Comparison of ENCODE assay signal across 15 mouse cellular contexts in the genomic region with DNA sequence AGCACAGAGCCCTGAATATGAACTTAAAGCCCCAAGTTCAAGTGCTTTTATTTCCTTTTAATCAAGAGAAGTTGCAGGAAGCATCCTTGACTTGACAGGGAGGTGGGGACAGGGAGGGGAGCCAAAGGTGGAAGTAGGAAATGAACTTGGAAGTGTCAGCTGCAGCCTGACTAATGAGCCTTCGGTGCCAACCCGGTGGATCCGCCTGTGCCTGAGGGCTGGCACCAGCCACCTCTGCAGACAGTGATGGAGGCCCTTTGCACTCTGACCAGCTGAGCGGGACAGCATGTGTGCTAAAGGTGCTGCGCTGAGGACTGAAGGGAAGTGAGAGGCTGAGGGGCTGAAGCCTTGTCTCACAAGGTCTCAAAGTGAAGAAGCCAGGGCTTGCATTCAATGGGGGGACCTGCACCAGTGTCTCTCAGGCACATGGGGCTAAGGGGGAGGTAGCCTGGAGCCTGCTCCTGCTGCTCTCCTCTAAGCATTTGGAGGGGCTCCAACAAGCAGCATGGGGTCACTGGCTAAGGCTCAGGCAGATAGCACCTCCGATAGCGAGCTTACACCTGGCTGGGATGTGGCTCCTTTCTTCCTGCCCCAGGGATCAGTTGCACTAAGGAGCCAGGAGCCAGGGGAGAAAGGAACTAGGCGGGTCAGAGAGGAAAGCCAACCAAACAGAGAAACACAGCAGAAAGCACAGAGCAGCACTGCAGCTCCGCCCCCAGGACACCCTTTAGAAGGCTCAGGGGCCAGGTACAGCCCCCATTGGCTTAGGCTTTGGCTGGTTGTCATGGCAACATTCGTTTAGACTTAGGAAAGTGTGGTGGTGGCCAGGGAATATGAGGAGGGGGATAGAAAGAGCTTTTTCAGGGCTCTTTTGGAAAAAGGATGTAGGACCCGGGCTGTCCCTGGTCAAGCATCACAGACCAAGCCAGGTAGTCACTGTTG. TPM values are rescaled to one million over a fixed set of nuclear protein-coding genes. Genes with fewer than 3 reads are reported as not detected.
DNase-seq lines count a peak whose midpoint lies in the region; ATAC-seq and TF ChIP-seq lines count a peak whose summit lies in the region.
"Had no signal": no experiment of that assay in that cellular context is flagged by ENCODE, and none has a peak within 500 bp of the region (broad histone marks: within the 10 kb centered on the region; RNA-seq: fewer than 3 reads in every experiment).

No protein-coding gene starts in this region.

- 22% methylated on average over 11 of the region's 11 CpGs for WGBS in forebrain, postnatal 0 days
- WGBS in forebrain, embryonic 10.5 days = 26% methylated on average over 11 of the region's 11 CpGs
- 26% methylated on average over 11 of the region's 11 CpGs for WGBS in embryonic facial prominence, embryonic 10.5 days
- 23% methylated on average over 11 of the region's 11 CpGs for WGBS in midbrain, embryonic 10.5 days
- 26% methylated on average over 11 of the region's 11 CpGs for whole genome bisulfite sequencing in heart, embryonic 10.5 days

- no peak overlapping the region for H3K27ac ChIP-seq in forebrain, postnatal 0 days (ENCODE audit: low read depth, low read length)
- no peak overlapping the region for H3K27ac ChIP-seq in forebrain, embryonic 10.5 days
- 0 out of 2 replicates have a peak overlapping the region, but pooled peaks have one; percentile 14 for H3K27ac ChIP-seq in embryonic facial prominence, embryonic 10.5 days (replicated peaks)
- peak overlapping the region; percentile 28; the same call in 1 of the 2 replicates for H3K27ac ChIP-seq in midbrain, embryonic 10.5 days (replicated peaks)
- no peak overlapping the region for H3K27ac ChIP-seq in heart, embryonic 10.5 days
- H3K27ac ChIP-seq: intestine, embryonic 15.5 days; liver, embryonic 15.5 days; macrophage; stomach, embryonic 15.5 days had no signal

- peak; percentile 56; the same call in 1 of the 2 replicates for ATAC-seq in forebrain, postnatal 0 days
- no peak for ATAC-seq in inflammation-experienced regulatory T-cells, adult 6 months
- ATAC-seq: intestine, embryonic 15.5 days had no signal

- H3K4me1 ChIP-seq in forebrain, postnatal 0 days (ENCODE audit: insufficient read depth) = peaks cover 11% of the 10 kb centered on the region; the same call in 1 of the 2 replicates
- peaks cover 49% of the 10 kb centered on the region for H3K4me1 ChIP-seq in forebrain, embryonic 10.5 days
- H3K4me1 ChIP-seq in embryonic facial prominence, embryonic 10.5 days = peaks cover 24% of the 10 kb centered on the region
- H3K4me1 ChIP-seq in midbrain, embryonic 10.5 days = peaks cover 50% of the 10 kb centered on the region
- H3K4me1 ChIP-seq in heart, embryonic 10.5 days = peaks cover 10% of the 10 kb centered on the region
- H3K4me1 ChIP-seq: intestine, embryonic 15.5 days; liver, embryonic 15.5 days; stomach, embryonic 15.5 days had no signal

- no peaks in the 10 kb centered on the region; the same call in 1 of the 2 replicates for H3K27me3 ChIP-seq in forebrain, postnatal 0 days (ENCODE audit: insufficient read depth, low read length)
- peaks cover 93% of the 10 kb centered on the region for H3K27me3 ChIP-seq in forebrain, embryonic 10.5 days (ENCODE audit: poor library complexity, severe bottlenecking)
- H3K27me3 ChIP-seq in embryonic facial prominence, embryonic 10.5 days (replicated peaks; ENCODE audit: low read depth, poor library complexity, severe bottlenecking) = peaks cover 73% of the 10 kb centered on the region
- H3K27me3 ChIP-seq in midbrain, embryonic 10.5 days (ENCODE audit: low read depth, poor library complexity, severe bottlenecking) = peaks cover 88% of the 10 kb centered on the region
- peaks cover 63% of the 10 kb centered on the region for H3K27me3 ChIP-seq in heart, embryonic 10.5 days (ENCODE audit: insufficient read depth, poor library complexity, severe bottlenecking)
- H3K27me3 ChIP-seq: CH12.LX; liver, embryonic 15.5 days had no signal

- peak; percentile 58 for DNase-seq in forebrain, postnatal 0 days
- DNase-seq in forebrain, embryonic 10.5 days (ENCODE audit: extremely low spot score, low spot score) = no peak
- peak; percentile 29 for DNase-seq in ZHBTc4 (ENCODE audit: low read depth, low spot score)
- DNase-seq in embryonic facial prominence, embryonic 10.5 days (ENCODE audit: low spot score) = no peak
- no peak for DNase-seq in midbrain, embryonic 10.5 days (ENCODE audit: low spot score)
- DNase-seq in Muller cell, postnatal 12 days (ENCODE audit: inconsistent ontology term) = no peak
- no peak for DNase-seq in heart, embryonic 10.5 days (ENCODE audit: low spot score)
- DNase-seq: gastrocnemius, postnatal 10 days; right cerebral cortex, postnatal 14 days had no signal

- TF ChIP-seq CTCF in forebrain, postnatal 0 days (IDR thresholded peaks at IDR 0.05; ENCODE audit: low read depth) = no peak

- H3K9ac ChIP-seq in forebrain, postnatal 0 days = no peak overlapping the region
- H3K9ac ChIP-seq: intestine, embryonic 15.5 days; liver, embryonic 15.5 days; stomach, embryonic 15.5 days had no signal

- no peaks in the 10 kb centered on the region for H3K36me3 ChIP-seq in forebrain, postnatal 0 days (ENCODE audit: insufficient read depth)
- no peaks in the 10 kb centered on the region for H3K36me3 ChIP-seq in forebrain, embryonic 10.5 days (replicated peaks)
- no peaks in the 10 kb centered on the region for H3K36me3 ChIP-seq in embryonic facial prominence, embryonic 10.5 days (replicated peaks)
- no peaks in the 10 kb centered on the region for H3K36me3 ChIP-seq in midbrain, embryonic 10.5 days
- no peaks in the 10 kb centered on the region for H3K36me3 ChIP-seq in heart, embryonic 10.5 days
- H3K36me3 ChIP-seq: intestine, embryonic 15.5 days; liver, embryonic 15.5 days; stomach, embryonic 15.5 days had no signal

- no peaks in the 10 kb centered on the region for H3K9me3 ChIP-seq in forebrain, postnatal 0 days (ENCODE audit: low read length)
- H3K9me3 ChIP-seq in forebrain, embryonic 10.5 days = no peaks in the 10 kb centered on the region
- H3K9me3 ChIP-seq in embryonic facial prominence, embryonic 10.5 days = no peaks in the 10 kb centered on the region
- no peaks in the 10 kb centered on the region for H3K9me3 ChIP-seq in midbrain, embryonic 10.5 days (replicated peaks)
- no peaks in the 10 kb centered on the region for H3K9me3 ChIP-seq in heart, embryonic 10.5 days
- H3K9me3 ChIP-seq: intestine, embryonic 15.5 days; liver, embryonic 15.5 days; stomach, embryonic 15.5 days had no signal

- H3K4me2 ChIP-seq in forebrain, postnatal 0 days (ENCODE audit: low read depth) = no peak overlapping the region
- H3K4me2 ChIP-seq: intestine, embryonic 15.5 days; liver, embryonic 15.5 days; stomach, embryonic 15.5 days had no signal

- H3K4me3 ChIP-seq in forebrain, postnatal 0 days (ENCODE audit: low read depth, low read length) = no peak overlapping the region
- no peak overlapping the region for H3K4me3 ChIP-seq in forebrain, embryonic 10.5 days
- H3K4me3 ChIP-seq in embryonic facial prominence, embryonic 10.5 days = no peak overlapping the region
- H3K4me3 ChIP-seq in midbrain, embryonic 10.5 days = no peak overlapping the region
- H3K4me3 ChIP-seq in heart, embryonic 10.5 days = no peak overlapping the region
- H3K4me3 ChIP-seq: intestine, embryonic 15.5 days; liver, embryonic 15.5 days; stomach, embryonic 15.5 days had no signal

RNA-seq across cellular contexts. Expression of a gene that starts 33.1 kb away (rescaled TPM):
- total RNA-seq in forebrain, postnatal 0 days (2014; rRNA removed) = 21.5 and 23.1 TPM in 2 replicates
- 2.8 and 4.3 TPM in 2 replicates for polyA plus RNA-seq in forebrain, postnatal 0 days (2015; fragmentation: Nextera tagmentation; extraction: Ambion mirVana)
- polyA plus RNA-seq in forebrain, embryonic 10.5 days (2016; fragmentation: Nextera tagmentation; extraction: Ambion mirVana) = 0.20 and 0.42 TPM in 2 replicates
- polyA plus RNA-seq in embryonic facial prominence, embryonic 10.5 days (2016; fragmentation: Nextera tagmentation; extraction: Ambion mirVana) = 0.16 and 0.36 TPM in 2 replicates
- polyA plus RNA-seq in midbrain, embryonic 10.5 days (2016; fragmentation: Nextera tagmentation; extraction: Ambion mirVana) = 0.31 and 0.34 TPM in 2 replicates
- polyA plus RNA-seq in inflammation-experienced regulatory T-cells, adult 6 months (2017; shearing (Covaris generic)) = not detected
- polyA plus RNA-seq in heart, embryonic 10.5 days (2016; fragmentation: Nextera tagmentation; extraction: Ambion mirVana) = 0.12 and 0.15 TPM in 2 replicates
- total RNA-seq: CH12.LX had no signal
- polyA plus RNA-seq: liver, embryonic 15.5 days; macrophage had no signal

Comparison
In these comparisons a context has a peak if more than half of its experiments do, and no peak if none do; other contexts are left out.
1. DNase-seq: peak in forebrain, postnatal 0 days (single experiment) and ZHBTc4 (single experiment); none in forebrain, embryonic 10.5 days (single experiment), embryonic facial prominence, embryonic 10.5 days (single experiment), midbrain, embryonic 10.5 days (single experiment), Muller cell, postnatal 12 days (single experiment) and heart, embryonic 10.5 days (single experiment).
2. H3K27ac ChIP-seq: peak in embryonic facial prominence, embryonic 10.5 days (single experiment) and midbrain, embryonic 10.5 days (single experiment); none in forebrain, postnatal 0 days (single experiment), forebrain, embryonic 10.5 days (single experiment) and heart, embryonic 10.5 days (single experiment).